Mouse (Mus musculus) neutrophil, adult 59 days (primary cell): ENCODE data around the gene Olfr709-ps1. TPM values are rescaled to one million over a fixed set of nuclear protein-coding genes. Genes with fewer than 3 reads are reported as not detected.

ENCODE experiments used
- total RNA-seq, 2 experiments: library from RNA; stranded (reverse); gene quantifications; 1 replicate in 1 of 2; 2 replicates in 1 of 2; pipeline ENCODE4 v1.2.4; 2023

Olfr709-ps1 gene
- under 1 TPM; 0.07 to 0.22 TPM for total RNA-seq

GRCm38 (mm10) chr7:106932119-106932518 lies at the start of gene Olfr709-ps1:
TSS of gene Olfr709-ps1 (minus strand) at chr7:106932219.

GRCm38 (mm10) chr7:106975353-106975752 lies 43.3 kb upstream of the Olfr709-ps1 start, which contains the start of gene Olfr711:
TSS of gene Olfr711 (minus strand) at chr7:106975453.

GRCm38 (mm10) chr7:106963837-106964236 lies 31.8 kb upstream of the Olfr709-ps1 start, which contains the start of gene Olfr6:
TSS of gene Olfr6 (minus strand) at chr7:106963937.

GRCm38 (mm10) chr7:106948212-106948611 lies 16.2 kb upstream of the Olfr709-ps1 start, which contains the start of gene Olfr710:
TSS of gene Olfr710 (minus strand) at chr7:106948312.

GRCm38 (mm10) chr7:106907676-106908075 lies 24.3 kb downstream of the Olfr709-ps1 start, which contains the start of gene Olfr1532-ps1:
TSS of gene Olfr1532-ps1 (plus strand) at chr7:106908001.

GRCm38 (mm10) chr7:106901141-106901540 lies 30.9 kb downstream of the Olfr709-ps1 start, which contains the start of gene Olfr707:
TSS of gene Olfr707 (minus strand) at chr7:106901241.

GRCm38 (mm10) chr7:106888062-106888461 lies 44.0 kb downstream of the Olfr709-ps1 start, which contains the start of gene Olfr706:
TSS of gene Olfr706 (minus strand) at chr7:106888162.

GRCm38 (mm10) chr7:106876791-106877190 lies 55.2 kb downstream of the Olfr709-ps1 start, which contains the start of gene Olfr705:
TSS of gene Olfr705 (minus strand) at chr7:106876891.

Other genes with a start within 250 kb of the Olfr709-ps1 start
- gene Olfr694, start 240.4 kb downstream of the Olfr709-ps1 start, total RNA-seq: not detected
- gene Olfr695, start 215.8 kb downstream of the Olfr709-ps1 start, total RNA-seq: not detected
- gene Olfr697, start 189.8 kb downstream of the Olfr709-ps1 start, total RNA-seq: not detected
- not detected for gene Olfr698, start 176.8 kb downstream of the Olfr709-ps1 start, total RNA-seq
- gene Olfr699, start 139.0 kb downstream of the Olfr709-ps1 start, total RNA-seq: not detected
- gene Olfr700, start 123.4 kb downstream of the Olfr709-ps1 start, total RNA-seq: not detected
- gene Olfr701, start 118.1 kb downstream of the Olfr709-ps1 start, total RNA-seq: not detected
- not detected for gene Olfr702, start 98.3 kb downstream of the Olfr709-ps1 start, total RNA-seq
- gene Olfr703, start 88.9 kb downstream of the Olfr709-ps1 start, total RNA-seq: not detected
- gene Olfr704, start 69.0 kb downstream of the Olfr709-ps1 start, total RNA-seq: not detected
- not detected for gene Olfr705, start 55.3 kb downstream of the Olfr709-ps1 start, total RNA-seq
- not detected for gene Olfr706, start 44.1 kb downstream of the Olfr709-ps1 start, total RNA-seq
- gene Olfr707, start 31.0 kb downstream of the Olfr709-ps1 start, total RNA-seq: not detected
- gene Olfr1532-ps1, start 24.2 kb downstream of the Olfr709-ps1 start, total RNA-seq: not detected
- gene Olfr710, start 16.1 kb upstream of the Olfr709-ps1 start, total RNA-seq: not detected
- gene Olfr6, start 31.7 kb upstream of the Olfr709-ps1 start, total RNA-seq: not detected
- not detected for gene Olfr711, start 43.2 kb upstream of the Olfr709-ps1 start, total RNA-seq
- not detected for gene Olfr2, start 73.9 kb upstream of the Olfr709-ps1 start, total RNA-seq
- gene Olfr713, start 99.0 kb upstream of the Olfr709-ps1 start, total RNA-seq: not detected
- gene Olfr714, start 138.8 kb upstream of the Olfr709-ps1 start, total RNA-seq: not detected
- gene Olfr17, start 161.0 kb upstream of the Olfr709-ps1 start, total RNA-seq: not detected
- not detected for gene Olfr715b, start 178.2 kb upstream of the Olfr709-ps1 start, total RNA-seq
- gene Olfr715, start 198.9 kb upstream of the Olfr709-ps1 start, total RNA-seq: not detected
- not detected for gene Olfr716, start 206.1 kb upstream of the Olfr709-ps1 start, total RNA-seq
- not detected for gene Nlrp14, start 234.8 kb upstream of the Olfr709-ps1 start, total RNA-seq